Mouse (Mus musculus): ENCODE results near the gene Mettl1. TPM values are rescaled to one million over a fixed set of nuclear protein-coding genes. Genes with fewer than 3 reads are reported as not detected.
A peak's percentile ranks its signal among the peaks of the same experiment; 100 is the strongest.
"Not testable (repeated sequence)": the region's sequence is repeated elsewhere in the genome, so short reads cannot be mapped to it uniquely, and the experiment has no call there.

Gene Mettl1
- total and polyA plus RNA-seq, 2 experiments from 2014 or later: 10.9 to 21.0 TPM

- no peak for ATAC-seq
Observed at GRCm38 (mm10) chr10:127066519-127067018, 25.4 kb downstream of the Mettl1 start.

GRCm38 (mm10) chr10:127068360-127069038, 27.3 kb downstream of the Mettl1 start:
- Histone ChIP-seq H3K4me3 (ENCODE audit: low read depth, low read length) (no peak overlapping the region), H3K9ac (peak overlapping the region; percentile 54; the same call in 1 of the 2 replicates)
- TF ChIP-seq CTCF (IDR thresholded peaks at IDR 0.05; ENCODE audit: low read depth): no peak

More at GRCm38 (mm10) chr10:127066519-127067018, 25.4 kb downstream of the Mettl1 start:
- Histone ChIP-seq H3K4me3 (ENCODE audit: low read depth, low read length) (no peak overlapping the region), H3K27me3 (ENCODE audit: insufficient read depth, low read length) (no peaks in the 10 kb centered on the region), H3K4me1 (ENCODE audit: insufficient read depth) (peaks cover 27% of the 10 kb centered on the region), H3K9ac (no peak overlapping the region), H3K27ac (ENCODE audit: low read depth, low read length) (no peak overlapping the region), H3K4me2 (ENCODE audit: low read depth) (no peak overlapping the region), H3K36me3 (ENCODE audit: insufficient read depth) (peaks cover 42% of the 10 kb centered on the region), H3K9me3 (ENCODE audit: low read length) (no peaks in the 10 kb centered on the region)
- DNase-seq: no peak
- no peak for TF ChIP-seq CTCF (IDR thresholded peaks at IDR 0.05; ENCODE audit: low read depth)
- 88% methylated on average over 14 of the region's 14 CpGs for WGBS

GRCm38 (mm10) chr10:127069281-127070189, 28.3 kb downstream of the Mettl1 start:
- peaks cover 42% of the 10 kb centered on the region for H3K36me3 ChIP-seq (ENCODE audit: insufficient read depth)
- H3K9me3 ChIP-seq (ENCODE audit: low read length): no peaks in the 10 kb centered on the region
- no peaks in the 10 kb centered on the region for H3K27me3 ChIP-seq (ENCODE audit: insufficient read depth, low read length)
- ATAC-seq: peak; percentile 87
- TF ChIP-seq CTCF (IDR thresholded peaks at IDR 0.05; ENCODE audit: low read depth): no peak
- H3K4me1 ChIP-seq (ENCODE audit: insufficient read depth): peaks cover 19% of the 10 kb centered on the region
- peak overlapping the region; percentile 54 for H3K9ac ChIP-seq
- H3K4me3 ChIP-seq (ENCODE audit: low read depth, low read length): peak overlapping the region; percentile 50
- no peak for DNase-seq
- WGBS: 5% methylated on average over 30 of the region's 30 CpGs
- peak overlapping the region; percentile 93 for H3K4me2 ChIP-seq (ENCODE audit: low read depth)
- H3K27ac ChIP-seq (ENCODE audit: low read depth, low read length): peak overlapping the region; percentile 84

More at GRCm38 (mm10) chr10:127068360-127069038, 27.3 kb downstream of the Mettl1 start:
- WGBS: 76% methylated on average over 9 of the region's 9 CpGs
- H3K9me3 ChIP-seq (ENCODE audit: low read length): no peaks in the 10 kb centered on the region
- DNase-seq: no peak
- no peaks in the 10 kb centered on the region for H3K27me3 ChIP-seq (ENCODE audit: insufficient read depth, low read length)
- H3K27ac ChIP-seq (ENCODE audit: low read depth, low read length): no peak overlapping the region
- peaks cover 42% of the 10 kb centered on the region for H3K36me3 ChIP-seq (ENCODE audit: insufficient read depth)
- peaks cover 21% of the 10 kb centered on the region for H3K4me1 ChIP-seq (ENCODE audit: insufficient read depth)
- H3K4me2 ChIP-seq (ENCODE audit: low read depth): peak overlapping the region; percentile 93
- ATAC-seq: no peak

GRCm38 (mm10) chr10:127070190-127071121, 29.2 kb downstream of the Mettl1 start, which contains the start of gene Tspan31:
Tspan31 (minus strand) TSS chr10:127070264.
- Histone ChIP-seq H3K4me3 (ENCODE audit: low read depth, low read length) (peak within 1 kb of the TSS; percentile 50), H3K27me3 (ENCODE audit: insufficient read depth, low read length) (no peaks in the 10 kb centered on the region), H3K9ac (peak within 1 kb of the TSS; percentile 54), H3K36me3 (ENCODE audit: insufficient read depth) (peaks cover 34% of the 10 kb centered on the region), H3K9me3 (ENCODE audit: low read length) (no peaks in the 10 kb centered on the region), H3K4me2 (ENCODE audit: low read depth) (peak within 1 kb of the TSS; percentile 93), H3K4me1 (ENCODE audit: insufficient read depth) (peaks cover 14% of the 10 kb centered on the region), H3K27ac (ENCODE audit: low read depth, low read length) (peak within 1 kb of the TSS; percentile 84)
- DNase-seq (peak; percentile 97), ATAC-seq (peak; percentile 96)
- WGBS: under 1% methylated on average over 36 of the region's 36 CpGs
- TF ChIP-seq CTCF (IDR thresholded peaks at IDR 0.05; ENCODE audit: low read depth): no peak

GRCm38 (mm10) chr10:127071203-127071602, 30.0 kb downstream of the Mettl1 start:
- ATAC-seq: no peak
- H3K4me1 ChIP-seq (ENCODE audit: insufficient read depth): peaks cover 14% of the 10 kb centered on the region
- TF ChIP-seq CTCF (IDR thresholded peaks at IDR 0.05; ENCODE audit: low read depth): no peak
- H3K4me3 ChIP-seq (ENCODE audit: low read depth, low read length): peak overlapping the region; percentile 50
- WGBS: 68% methylated on average over 9 of the region's 9 CpGs
- H3K9me3 ChIP-seq (ENCODE audit: low read length): no peaks in the 10 kb centered on the region
- H3K27ac ChIP-seq (ENCODE audit: low read depth, low read length): no peak overlapping the region
- peak overlapping the region; percentile 93 for H3K4me2 ChIP-seq (ENCODE audit: low read depth)
- DNase-seq: no peak
- no peaks in the 10 kb centered on the region for H3K27me3 ChIP-seq (ENCODE audit: insufficient read depth, low read length)
- H3K9ac ChIP-seq: 0 out of 2 replicates have a peak overlapping the region, but pooled peaks have one; percentile 19
- H3K36me3 ChIP-seq (ENCODE audit: insufficient read depth): peaks cover 27% of the 10 kb centered on the region

- not testable (repeated sequence) for ATAC-seq; DNase-seq; H3K27ac ChIP-seq (ENCODE audit: low read depth, low read length); H3K9me3 ChIP-seq (ENCODE audit: low read length); H3K27me3 ChIP-seq (ENCODE audit: insufficient read depth, low read length); H3K4me3 ChIP-seq (ENCODE audit: low read depth, low read length); H3K9ac ChIP-seq; H3K4me2 ChIP-seq (ENCODE audit: low read depth)
- peaks cover 16% of the 10 kb centered on the region for H3K36me3 ChIP-seq (ENCODE audit: insufficient read depth)
- WGBS: 82% methylated on average over 4 of the region's 4 CpGs
- peaks cover 14% of the 10 kb centered on the region for H3K4me1 ChIP-seq (ENCODE audit: insufficient read depth)
Observed at GRCm38 (mm10) chr10:127072270-127072669, 31.1 kb downstream of the Mettl1 start.

- not testable (repeated sequence) for H3K9me3 ChIP-seq (ENCODE audit: low read length); DNase-seq; ATAC-seq; H3K4me2 ChIP-seq (ENCODE audit: low read depth); H3K9ac ChIP-seq; H3K36me3 ChIP-seq (ENCODE audit: insufficient read depth); H3K27ac ChIP-seq (ENCODE audit: low read depth, low read length); H3K4me3 ChIP-seq (ENCODE audit: low read depth, low read length); H3K27me3 ChIP-seq (ENCODE audit: insufficient read depth, low read length)
- peaks cover 19% of the 10 kb centered on the region for H3K4me1 ChIP-seq (ENCODE audit: insufficient read depth)
- 72% methylated on average over 2 of the region's 2 CpGs for WGBS
Observed at GRCm38 (mm10) chr10:127072969-127073368, 31.8 kb downstream of the Mettl1 start.

Measured in forebrain, postnatal 0 days (tissue).